Mouse (Mus musculus) v-Abl transformed pro-B cells (cell line): ENCODE data around the gene Med24.

Source experiments
- in situ Hi-C, 2 experiments: fragments of 400-800 bp; cut with MboI; formaldehyde crosslinking; loops; one replicate each; pipeline ENCODE4 v1.15.1; 2025; ENCODE audit not compliant: unreplicated experiment in 2 of 2

Gene Med24

DNA sequence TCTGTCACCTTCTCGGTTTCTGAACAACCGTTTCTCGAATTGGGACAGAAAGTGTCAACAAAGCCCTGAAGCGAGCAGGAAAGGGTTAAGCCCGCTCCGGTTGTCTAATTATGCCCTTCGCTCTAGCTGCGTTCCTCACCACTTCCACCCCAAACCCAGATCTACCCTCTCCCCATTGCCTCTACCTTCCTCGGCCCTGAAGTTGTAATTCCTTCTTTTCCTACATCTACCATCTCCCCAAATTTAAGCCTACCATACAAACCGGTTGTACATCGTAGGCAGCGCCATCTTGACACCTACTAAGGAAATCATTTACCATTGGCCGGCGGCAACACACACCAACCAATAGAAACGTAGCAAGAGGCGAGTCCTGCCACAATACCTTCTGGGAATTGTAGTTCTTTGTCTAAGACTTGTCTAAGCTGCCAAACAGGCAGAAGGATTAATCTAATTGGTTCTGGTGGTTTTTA, at the start of gene Med24:
Med24 (minus strand) TSS at position 317 of the 470 bp plus-strand sequence.
- in situ Hi-C loops: no loop called here

DNA sequence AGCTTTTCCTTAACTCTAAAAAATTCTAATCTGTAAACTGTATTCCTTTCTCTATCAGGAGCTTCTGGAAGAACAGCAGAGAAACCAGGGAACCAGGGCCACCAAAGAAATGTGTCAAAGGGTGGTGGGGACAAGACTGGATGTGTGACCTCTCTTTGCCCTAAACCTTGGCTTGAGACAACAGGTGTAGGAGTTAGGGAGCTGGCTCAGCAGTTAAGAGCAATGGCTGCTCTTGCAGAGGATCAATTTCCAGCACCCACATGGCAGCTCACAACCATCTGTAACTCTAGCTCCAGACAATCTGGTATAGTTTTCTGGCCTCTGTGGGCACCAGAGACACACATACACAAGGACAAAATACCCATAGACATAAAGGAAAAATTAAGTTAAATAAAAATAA, 48.7 kb upstream of the Med24 start:
- in situ Hi-C loops: loop anchor here in 1 of 2 experiments (5.0 kb wide), 1 partner anchor 41 kb away; no protein-coding TSS in a partner anchor

DNA sequence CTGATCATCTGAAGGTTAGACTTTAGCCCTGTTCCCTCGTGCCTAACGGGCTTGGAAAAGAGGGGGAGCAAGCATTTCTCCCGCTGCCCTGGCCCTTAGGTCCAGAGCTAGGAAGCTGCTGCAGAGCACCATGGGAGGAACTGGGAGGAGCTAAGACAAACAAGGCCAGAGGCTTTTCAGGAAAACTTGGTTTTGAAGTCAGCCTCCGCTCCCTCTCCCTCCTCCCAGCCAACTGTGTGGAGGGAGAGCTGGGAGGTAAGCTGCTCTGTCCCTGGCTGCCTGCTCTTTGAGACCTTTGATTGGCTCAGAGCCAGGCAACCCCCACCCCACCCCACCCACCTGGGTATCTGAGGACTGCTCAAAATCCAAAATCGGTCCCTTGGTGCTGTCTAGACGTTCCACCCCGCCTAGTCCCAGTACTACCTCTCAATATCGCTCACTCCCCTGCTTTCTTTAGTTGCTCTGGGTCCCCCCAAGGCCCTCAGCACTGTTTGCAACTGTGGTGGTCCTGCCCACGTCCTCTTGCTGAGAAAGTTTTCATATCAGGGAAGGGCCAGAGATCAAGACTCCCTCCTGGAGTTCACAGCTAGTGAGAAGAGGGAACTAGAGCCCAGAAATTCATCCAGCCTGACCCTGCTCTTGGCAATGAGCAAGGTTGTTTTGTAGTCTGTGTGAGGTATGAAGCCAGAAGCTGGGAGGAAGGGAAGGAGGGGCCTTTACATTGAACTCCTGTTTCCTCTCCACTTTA, 47.8 kb upstream of the Med24 start:
- in situ Hi-C loops: loop anchor here in 1 of 2 experiments (5.0 kb wide), 1 partner anchor 40 kb away; no protein-coding TSS in a partner anchor

DNA sequence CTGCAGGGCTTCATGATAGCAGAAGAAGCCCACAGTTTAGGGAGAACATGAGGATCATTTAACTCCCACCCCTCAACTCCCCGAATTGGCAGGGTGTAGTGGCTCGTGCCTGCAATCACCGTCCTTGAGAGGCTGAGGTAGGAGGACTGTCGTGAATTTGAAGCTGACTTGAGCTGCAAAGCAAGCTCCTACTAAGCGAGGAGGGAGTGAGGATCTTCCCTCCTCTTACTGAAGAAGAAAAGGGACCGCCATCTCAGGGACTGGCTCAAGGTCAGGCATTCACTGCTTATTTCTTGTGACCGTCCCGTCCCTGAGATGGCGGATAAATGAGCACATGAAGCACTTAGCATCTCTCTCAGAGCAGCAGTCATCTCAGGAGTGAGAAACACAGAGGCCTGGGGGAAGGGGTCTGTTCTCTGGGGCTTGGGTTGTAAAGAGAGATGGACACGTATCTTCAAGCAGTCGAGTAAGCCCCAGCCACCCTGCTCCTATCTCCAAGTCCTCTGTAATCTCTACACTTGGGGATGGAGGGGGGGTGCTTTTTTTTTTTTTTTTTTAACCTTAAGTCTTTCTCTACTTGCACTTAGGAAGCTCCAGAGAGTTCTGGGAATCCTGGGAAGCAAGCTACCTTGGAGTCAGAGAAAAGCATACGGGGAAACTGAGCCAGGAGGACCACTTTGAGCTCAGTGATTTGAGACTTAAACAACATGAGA, 47.0 kb upstream of the Med24 start:
- in situ Hi-C loops: loop anchor here in 1 of 2 experiments (5.0 kb wide), 1 partner anchor 39 kb away; no protein-coding TSS in a partner anchor

DNA sequence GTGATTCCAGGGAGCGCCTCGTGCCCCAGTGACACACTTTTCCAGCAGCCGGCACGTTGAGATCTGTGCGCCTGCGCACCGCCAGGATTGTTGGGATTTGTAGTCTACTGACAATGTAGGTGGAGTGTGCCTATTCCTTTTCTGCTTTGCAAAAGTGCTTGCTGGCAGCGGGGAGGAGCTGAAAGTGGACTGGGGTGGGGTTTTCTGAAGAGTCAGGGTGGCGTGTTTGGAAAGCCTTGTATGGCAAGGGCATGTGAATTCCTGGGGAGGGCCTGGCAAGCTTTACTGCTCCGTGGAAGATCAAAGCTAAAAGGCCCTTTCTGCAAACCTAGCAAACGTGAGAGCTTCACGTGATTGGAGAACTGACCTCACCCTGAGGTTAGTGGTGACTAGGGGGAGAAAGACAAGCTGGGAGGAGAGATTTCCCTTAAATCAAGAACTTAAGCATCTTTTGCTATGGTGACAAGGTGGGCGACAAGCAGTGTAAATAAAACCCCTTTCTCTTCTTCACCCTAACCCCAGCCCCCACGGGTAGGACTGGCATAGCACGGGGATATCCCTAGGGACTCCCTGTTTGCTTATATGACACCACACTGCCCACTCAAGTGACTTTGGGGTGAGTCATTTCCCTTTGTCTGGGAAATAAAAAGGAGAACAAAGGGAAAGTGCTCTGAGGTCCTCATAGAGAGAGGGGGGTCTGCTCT, 46.3 kb upstream of the Med24 start:
- in situ Hi-C loops: loop anchor here in 1 of 2 experiments (5.0 kb wide), 1 partner anchor 38 kb away; no protein-coding TSS in a partner anchor

DNA sequence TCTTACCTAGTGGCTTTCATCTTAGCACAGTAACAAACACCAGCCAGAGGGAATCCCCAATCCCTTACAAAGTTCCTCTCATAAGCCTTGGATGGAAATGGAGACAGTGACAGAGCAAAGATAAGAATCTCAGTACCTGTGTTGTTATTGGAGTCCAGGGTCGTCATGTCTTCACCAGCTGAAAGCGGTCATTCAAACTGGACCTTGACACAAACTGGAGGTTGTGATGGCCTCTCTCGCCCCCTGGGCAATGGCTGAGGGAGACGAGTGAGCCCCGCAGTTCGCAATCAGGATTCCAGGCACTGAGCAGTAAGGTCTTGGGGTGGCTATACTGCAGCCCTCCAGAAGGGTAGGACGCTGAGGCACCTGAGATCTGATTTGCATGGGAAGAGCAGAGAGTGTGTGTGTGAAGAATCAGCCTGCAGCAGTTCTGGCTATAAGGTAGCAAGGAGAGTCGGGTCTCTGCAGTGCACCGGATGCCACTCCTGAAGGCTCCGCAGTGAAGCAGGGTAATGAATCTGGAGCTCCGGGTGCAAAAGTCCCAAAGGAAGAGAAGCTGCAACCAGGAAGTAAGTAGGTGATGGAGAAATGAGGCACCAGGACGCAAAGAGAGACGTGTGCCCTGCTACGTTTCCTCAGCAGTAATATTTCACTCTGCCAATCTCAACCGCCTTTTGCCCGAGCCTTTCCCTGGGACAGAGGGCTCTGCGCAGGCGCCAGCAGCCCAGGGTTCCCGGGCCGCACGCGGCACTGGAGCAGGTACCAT, 45.5 kb upstream of the Med24 start, which contains the start of gene Nr1d1:
Nr1d1 (minus strand) TSS at position 752 of the 766 bp plus-strand sequence.
- in situ Hi-C loops: loop anchor here in 1 of 2 experiments (5.0 kb wide), 1 partner anchor 37 kb away; no protein-coding TSS in a partner anchor

DNA sequence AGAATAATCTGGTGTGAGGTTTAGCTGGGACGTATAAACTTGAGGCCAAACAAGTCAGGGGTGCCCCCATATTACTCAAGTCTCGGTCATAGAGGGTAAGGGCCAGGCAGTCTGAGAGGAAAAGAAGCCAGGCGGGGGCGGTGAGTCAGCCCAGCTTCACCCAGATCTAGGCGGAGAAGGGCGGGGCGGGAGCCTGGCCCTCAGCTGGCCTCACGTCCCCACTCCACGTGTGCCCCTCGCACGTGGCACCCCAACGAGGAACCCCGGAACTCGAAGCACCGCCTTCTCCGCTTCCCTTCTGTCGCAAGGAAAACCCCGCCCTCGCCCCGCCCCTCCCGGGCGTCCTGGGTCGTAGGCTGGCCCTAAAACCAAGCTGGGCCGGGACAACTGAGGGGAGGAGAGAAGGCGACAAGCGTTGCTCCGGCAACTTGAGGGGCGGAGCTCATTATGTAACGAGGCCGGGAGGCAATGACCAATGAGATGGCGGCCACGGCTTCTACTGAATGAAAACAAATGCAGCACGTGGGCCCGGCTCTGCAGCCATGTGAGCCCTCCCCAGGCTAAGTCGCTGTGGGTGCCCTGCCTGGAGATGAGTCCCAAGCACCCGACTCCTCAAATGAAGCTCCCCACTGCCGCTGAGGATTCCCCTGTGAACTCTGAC, 44.5 kb upstream of the Med24 start:
- in situ Hi-C loops: no loop called here

DNA sequence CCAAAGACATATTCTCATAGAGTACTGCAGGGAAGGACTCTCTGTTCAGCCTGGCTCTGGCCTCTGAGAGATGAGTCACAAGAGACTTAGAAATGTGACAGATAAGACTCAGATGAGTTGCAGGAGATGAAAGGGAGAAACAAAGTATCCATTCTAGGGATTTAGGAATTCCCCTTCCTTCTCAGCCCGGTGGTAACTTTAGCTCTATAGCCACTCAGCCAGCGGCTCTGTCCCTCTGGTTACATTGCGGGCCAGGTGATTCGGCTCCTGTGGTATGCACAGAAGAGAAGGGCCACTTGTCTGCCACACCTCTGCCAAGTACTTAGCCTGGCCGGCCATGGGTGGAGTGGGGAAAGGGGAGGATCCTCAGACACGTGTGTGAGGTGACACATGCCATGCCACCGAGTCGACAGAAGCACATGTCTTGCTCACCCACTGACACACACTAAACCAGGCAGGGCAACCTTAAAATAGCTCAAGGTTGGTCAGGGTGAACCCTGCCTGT, 43.5 kb upstream of the Med24 start:
- in situ Hi-C loops: no loop called here

DNA sequence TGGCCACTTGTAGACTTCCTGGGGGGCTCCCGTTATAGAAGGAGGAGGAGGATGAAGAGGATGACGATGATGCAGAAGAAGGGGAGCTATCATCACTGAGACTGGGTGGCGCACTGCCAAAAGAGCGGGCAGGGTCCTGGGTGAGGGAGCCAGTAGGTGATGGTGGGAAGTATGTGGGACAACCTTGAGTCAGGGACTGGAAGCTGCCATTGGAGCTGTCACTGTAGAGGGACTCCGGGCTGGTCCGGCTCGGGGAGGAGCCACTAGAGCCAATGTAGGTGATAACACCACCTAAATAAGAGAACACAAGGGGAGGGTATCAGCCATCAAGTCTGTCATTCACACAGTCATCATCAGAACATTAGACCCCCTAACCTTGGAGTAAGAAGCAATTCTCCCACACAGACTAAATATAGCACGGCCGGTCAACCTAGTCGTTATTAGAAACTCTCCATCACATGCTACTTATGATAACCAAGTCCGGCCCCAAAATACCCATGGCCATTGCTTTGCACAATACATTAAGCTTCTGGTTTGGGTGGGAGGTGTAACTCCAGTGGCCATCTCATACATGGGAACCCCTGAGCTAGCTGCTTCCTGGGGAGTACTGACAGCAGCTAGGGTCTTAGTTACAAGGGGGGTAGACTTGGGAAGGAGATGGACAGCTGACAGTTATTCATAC, 42.8 kb upstream of the Med24 start:
- in situ Hi-C loops: no loop called here

DNA sequence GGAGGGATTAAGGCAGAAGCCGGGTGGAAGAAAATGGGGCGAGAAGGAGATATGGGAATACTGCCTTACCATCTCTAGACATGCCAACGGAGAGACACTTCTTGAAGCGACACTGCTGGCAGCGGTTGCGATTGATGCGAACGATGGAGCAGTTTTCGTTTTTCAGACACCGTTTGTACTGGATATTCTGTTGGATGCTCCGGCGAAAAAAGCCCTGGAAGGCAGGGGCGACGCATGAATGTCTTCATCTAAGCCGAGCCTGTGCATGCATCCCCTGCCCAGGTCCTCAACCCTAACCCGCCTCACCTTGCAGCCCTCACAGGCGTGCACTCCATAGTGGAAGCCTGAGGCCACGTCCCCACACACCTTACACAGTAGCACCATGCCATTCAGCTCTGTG, 41.9 kb upstream of the Med24 start:
- in situ Hi-C loops: no loop called here

DNA sequence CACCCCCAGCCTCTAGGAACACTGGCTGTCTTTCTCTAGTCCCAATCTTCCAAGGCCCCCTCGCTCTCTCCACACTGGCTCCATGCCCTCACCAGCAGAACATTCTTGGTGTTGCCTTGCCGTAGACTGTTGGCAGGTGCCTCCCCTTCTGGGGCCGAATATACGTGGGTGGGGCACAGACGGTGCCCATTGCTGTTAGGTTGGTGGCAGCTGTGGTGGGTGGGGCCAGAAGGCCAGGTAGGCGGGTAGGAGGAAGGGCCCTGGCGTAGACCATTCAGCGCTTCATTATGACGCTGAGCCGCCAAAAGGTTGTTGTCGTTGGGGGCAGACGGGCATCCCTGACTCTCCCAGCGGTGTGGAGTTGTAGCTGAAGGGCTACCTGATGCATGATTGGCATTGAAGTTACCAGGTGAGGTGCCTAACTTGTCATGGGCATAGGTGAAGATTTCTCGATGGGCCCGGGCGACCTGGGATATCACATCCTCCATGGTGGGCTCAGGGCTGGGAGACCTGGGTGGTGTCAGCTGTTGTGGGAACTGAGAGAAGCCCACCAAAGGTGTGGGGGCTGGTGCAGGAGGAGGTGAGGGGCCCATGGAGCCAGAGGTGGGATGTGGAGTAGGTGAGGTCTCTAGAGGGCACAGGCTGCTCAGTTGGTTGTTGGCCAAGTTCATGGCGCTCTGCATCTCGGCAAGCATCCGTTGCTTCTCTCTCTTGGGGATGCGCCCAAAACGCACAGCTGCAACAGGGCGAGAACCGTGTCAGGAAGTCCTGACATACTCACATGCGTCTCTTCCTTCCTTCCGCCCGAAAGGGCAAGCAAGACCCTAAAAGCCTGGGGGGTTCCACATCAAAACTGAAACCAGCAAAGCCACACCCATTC, 41.1 kb upstream of the Med24 start:
- in situ Hi-C loops: no loop called here

DNA sequence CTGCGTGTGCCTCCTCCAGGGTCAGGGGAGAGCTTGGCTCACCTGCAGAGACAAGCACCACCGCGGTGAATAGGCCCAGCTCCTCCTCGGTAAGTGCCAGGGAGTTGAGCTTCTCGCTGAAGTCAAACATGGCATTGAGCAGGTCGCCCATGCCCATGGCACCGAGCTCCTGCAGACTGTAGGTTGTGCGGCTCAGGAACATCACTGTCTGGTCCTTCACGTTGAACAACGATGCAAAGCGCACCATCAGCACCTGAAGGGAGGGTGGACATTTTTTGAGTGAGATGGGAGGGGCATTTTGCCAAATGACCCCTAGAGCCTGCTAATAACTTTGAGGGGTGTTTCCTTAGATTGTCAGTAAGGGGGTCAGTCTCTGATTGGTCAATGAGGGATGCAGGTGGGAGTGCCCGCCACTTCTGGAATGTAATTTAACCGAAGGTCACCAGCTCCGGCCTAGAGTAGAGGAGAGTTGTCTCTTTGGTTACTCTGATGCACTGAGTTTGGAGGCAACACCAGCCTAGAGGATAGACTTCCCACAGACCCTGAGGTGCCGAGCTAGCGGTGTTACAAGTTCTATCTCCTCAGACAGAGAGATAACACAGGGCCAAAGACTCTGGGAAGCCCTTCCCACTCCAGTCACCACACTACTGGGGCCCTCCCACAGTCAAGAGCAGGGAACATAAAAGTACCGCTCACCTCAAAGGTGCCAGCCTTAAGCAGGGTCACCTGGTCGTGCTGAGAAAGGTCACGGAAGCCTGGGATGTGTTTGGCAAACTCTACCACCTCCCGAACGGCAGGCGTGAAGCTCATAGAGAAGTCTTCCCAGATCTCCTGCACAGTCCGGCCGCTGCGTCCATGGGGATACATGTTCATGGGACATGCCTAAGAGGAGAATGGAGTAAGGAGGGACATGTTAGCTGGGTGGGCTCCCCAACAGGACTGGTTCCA, 40.0 kb upstream of the Med24 start:
- in situ Hi-C loops: no loop called here

DNA sequence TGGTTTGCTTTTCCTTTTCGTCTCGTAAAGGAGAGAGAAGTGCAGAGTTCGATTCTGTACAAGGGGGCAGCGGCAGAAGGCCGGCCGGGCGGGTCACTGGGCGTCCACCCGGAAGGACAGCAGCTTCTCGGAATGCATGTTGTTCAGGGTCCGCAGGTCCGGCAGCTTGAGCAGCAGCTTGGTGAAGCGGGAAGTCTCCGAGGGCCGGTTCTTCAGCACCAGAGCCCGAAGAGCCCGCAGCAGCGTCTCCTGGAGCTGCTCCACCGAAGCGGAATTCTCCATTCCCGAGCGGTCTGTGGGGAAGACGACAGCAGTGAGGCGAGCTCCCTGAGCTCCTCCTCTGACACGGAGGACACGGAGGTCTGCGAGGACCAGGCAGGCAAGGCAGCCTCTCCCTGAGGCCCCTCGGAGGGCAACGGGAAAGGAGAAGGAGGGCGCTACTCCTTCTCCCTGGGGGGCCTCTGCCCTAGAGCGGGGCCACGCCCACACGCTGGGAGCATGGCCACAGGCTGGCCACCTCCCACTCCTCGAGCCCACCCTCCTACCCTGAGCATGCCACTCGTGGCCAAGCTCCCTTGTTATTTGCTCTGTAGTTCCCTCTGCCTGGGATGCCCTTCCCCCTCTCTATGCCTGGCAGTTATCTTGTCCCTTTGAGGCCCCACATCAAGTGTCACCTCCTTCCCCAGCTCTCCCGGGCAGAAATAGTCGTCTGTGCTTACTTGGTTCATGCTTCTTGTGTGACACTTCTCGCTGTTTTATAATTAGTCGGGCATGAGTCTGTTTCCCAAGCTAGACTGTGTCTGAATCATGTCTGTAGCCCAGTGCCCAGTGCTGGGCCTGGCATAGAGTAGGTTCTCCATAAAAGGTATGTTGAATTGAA, 39.1 kb upstream of the Med24 start:
- in situ Hi-C loops: no loop called here

DNA sequence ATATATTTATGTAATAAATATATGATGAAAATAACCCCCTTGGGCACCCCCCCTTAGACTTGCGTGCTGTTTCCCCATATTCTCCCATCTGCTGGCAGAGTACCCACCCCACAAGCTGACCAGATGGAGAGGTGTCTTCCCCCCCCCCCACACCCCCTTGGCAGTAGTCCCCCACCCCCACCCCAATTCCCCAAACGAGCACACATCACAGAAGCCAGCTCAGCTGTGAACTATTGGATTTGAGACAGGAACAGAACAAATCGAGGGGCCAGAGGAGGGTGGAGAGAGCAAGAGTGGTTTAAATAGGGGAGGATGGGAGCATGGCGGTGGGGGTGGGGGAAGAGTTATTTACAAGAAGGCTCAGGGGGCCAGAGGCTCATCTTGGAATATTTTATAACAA, 38.5 kb upstream of the Med24 start:
- in situ Hi-C loops: no loop called here

DNA sequence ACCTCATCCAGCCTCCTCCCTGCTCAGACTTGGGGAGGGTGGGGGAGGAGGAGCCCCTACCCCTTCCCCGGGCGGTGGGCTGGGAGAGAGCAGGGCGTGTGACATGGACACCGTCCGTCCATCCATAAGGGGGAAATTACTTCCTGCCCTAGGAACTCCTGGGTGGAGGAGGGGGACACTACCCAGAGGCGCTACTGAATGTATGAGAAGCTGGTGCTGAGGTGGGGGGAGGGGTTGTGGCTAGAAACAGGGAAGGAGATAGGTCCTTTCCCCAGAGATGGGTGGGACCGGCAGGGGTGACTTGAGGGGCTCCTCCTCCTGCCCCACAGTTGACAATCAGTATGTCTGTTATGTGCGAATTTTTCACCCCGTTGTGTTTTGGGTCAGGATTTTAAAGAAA, 38.0 kb upstream of the Med24 start:
- in situ Hi-C loops: no loop called here

DNA sequence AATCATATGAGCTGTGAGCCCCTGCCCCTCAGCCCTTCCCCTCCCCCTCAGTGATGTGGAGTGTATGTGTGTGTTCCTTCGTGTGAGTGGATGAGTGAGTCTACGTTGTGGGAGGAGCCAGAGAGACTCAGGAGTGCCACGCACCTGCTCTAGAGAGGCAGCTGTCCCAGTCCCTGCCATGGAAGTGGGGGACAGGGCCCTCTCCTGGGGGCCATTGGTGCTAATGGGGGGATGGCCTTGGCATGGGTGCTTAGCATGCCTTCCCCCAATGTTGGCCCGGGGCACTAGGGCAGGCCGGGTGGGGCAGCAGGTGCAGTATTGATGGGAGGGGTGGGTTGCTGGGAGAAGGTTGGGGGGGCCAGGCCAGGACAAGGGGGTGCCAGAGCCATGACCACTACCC, 37.6 kb upstream of the Med24 start:
- in situ Hi-C loops: no loop called here
